Mouse (Mus musculus) megakaryocyte progenitor cell, adult 5-6 weeks (primary cell): ENCODE results near the gene Tmcc3. TPM values are rescaled to one million over a fixed set of nuclear protein-coding genes. Genes with fewer than 3 reads are reported as not detected.

Experiments used
- ATAC-seq: replicated peaks from 2 replicates; pipeline ENCODE4 v1.8.0; 2016; ENCODE audit warnings: mild to moderate bottlenecking, moderate TSS enrichment, inconsistent platforms; ENCODE audit not compliant: poor library complexity
- total RNA-seq, 2 experiments: library from RNA; stranded (forward) in 1 of 2; stranded (reverse) in 1 of 2; fragments of 157-497, 149-512 nt in 1 of 2; fragments of 200-1000 nt in 1 of 2; gene quantifications; 2 replicates each; pipeline versions ENCODE4 v1.2.3 to v1.2.4; 2015 to 2017

The Tmcc3 gene
- total RNA-seq, 2 experiments from 2014 or later, result 0.49 TPM; not detected in 1

GRCm38 (mm10) chr10:94356504-94357169 lies 44.9 kb downstream of the Tmcc3 start:
- ATAC-seq, result peak; percentile 62

DNA sequence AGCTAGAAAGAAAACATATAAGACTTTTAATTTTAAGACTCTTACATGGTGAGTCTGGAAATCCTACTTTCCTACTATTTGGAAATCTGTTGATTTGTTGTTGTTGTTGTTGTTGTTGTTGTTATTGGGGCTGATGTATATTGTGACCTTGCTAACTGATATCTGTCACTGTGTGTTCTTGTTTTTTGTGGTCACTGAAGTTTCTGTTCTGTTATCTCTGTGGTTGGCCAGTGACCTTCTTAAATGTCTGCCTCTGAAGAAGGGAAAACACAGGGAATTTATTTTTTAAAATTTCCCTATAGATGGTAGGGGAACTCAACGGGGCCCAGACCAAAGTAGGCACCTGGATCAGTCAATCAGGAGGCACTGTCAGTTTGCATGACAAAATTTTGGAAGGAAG lies 48.9 kb downstream of the Tmcc3 start:
- no peak for ATAC-seq

DNA sequence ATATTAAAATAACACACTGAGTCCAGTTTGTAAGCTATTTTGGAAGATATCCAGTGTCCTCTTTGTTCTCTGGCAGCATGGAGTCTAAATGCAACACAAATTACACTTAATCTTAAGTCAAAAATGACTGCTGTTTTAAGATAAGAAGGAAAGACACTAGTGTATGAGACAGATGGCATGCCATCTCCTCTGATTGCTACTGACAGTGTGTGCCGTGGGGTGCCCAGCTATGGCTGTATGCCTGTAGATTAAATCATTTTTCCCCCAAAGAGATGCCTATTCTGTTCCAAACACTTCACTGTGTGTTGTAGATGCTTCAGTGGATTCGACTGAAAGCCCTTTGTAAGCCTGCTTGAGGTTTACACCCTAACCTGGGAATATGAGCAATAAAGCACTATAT lies 59.5 kb downstream of the Tmcc3 start:
- peak; percentile 98 for ATAC-seq

- ATAC-seq, result no peak
Observed at GRCm38 (mm10) chr10:94376941-94377340, 65.2 kb downstream of the Tmcc3 start.

DNA sequence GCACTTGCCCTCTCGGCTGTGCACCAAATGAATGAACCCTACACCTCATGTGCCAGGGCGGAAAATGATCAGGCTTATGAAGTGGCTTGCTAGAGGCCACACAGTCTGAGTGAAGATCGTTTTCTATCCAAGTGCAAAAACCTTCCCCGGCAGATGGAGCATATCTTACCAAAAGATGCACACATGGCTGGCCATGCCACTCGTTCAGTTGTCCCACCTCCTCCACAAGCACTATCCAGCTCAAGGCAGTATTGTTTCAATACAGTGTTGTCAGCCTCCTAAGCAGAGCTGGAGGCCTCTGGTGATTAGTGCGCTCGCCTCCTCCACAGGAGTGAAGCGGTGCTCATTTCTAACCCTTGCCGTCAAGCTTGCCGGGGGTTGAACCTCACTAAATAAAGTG lies 66.1 kb downstream of the Tmcc3 start:
- peak; percentile 19; the same call in 1 of the 2 replicates for ATAC-seq

DNA sequence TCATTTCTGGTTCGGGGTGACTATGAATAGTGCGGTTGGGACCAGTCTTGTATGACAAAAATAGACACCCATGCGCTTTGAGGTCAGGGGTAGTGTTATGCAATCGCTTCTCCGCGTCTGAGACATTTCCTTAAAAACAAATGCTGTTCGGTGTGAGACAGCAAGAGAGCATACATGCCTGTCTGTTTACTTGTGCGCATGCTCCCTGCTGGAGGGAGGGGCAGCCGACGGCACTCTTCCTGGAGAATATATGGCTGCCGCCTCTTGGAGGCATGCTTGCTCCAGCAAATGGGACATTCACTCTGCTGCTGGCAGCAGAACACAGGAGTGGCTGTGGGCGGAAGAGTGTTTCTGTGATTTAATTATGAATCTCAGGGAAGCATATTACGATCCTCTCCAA lies 66.6 kb downstream of the Tmcc3 start:
- ATAC-seq, result peak; percentile 85

- no peak for ATAC-seq
Observed at GRCm38 (mm10) chr10:94380082-94380481, 68.3 kb downstream of the Tmcc3 start.

- peak; percentile 60 for ATAC-seq
Observed at GRCm38 (mm10) chr10:94380662-94381392, 69.1 kb downstream of the Tmcc3 start.

DNA sequence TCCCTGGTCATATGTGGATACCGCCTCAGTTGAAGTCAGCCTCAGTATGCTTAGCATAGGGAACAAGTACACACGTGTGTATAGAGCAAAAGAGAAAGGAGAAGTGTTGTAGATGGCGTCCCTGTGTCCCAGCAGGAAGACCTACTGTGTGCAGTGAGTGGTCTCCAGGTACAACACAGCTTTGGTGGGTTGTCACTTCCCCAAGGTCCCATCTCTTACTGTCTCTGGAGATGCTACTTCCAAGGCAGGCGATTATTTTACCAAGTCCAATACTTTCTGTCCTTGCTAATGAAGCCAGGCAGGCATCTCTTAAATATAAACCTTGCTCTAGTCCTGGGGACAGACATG lies 69.6 kb downstream of the Tmcc3 start:
- no peak for ATAC-seq

- no peak for ATAC-seq
Observed at GRCm38 (mm10) chr10:94382618-94383017, 70.9 kb downstream of the Tmcc3 start.

GRCm38 (mm10) chr10:94383565-94383964 lies 71.8 kb downstream of the Tmcc3 start:
- no peak for ATAC-seq

DNA sequence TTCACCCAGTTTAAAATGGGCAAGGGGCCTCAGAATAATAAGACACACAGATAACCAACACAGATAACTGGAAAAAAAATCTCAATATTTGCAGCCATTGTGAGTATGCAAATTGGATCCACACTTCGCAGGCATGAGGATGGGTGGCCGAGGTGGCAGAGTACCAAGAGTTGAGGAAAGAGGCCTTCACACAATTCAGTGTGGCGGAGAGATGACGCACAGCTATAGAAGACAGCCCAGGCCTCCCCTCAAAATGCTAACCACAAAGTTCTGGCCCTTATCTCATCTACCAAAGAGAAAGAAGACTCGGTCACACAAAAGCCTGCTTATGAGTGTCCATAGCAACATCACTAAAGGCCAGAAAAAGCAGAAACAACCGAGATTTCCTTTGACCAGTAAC lies 77.5 kb downstream of the Tmcc3 start:
- ATAC-seq, result peak; percentile 31

- ATAC-seq, result no peak
Observed at GRCm38 (mm10) chr10:94391049-94391448, 79.3 kb downstream of the Tmcc3 start.

DNA sequence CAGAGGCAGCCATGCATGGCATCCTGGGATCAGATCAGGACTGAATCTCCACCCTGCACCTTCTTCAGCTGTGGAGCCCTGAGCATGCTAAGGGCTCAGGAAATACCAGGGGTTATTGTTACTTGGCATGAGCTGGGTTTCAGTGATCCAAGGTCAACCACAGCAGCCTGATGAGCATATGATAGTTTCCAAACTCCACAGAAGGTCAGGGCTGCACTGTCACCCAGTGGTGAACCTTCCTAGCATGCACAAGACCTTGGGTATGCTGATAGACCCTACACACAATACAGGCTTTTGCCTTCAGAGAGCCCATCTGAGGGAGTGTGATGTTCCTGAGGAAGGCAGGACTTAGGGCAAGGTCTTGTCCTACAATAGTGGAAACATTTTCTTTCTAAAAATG lies 82.5 kb downstream of the Tmcc3 start:
- no peak for ATAC-seq

DNA sequence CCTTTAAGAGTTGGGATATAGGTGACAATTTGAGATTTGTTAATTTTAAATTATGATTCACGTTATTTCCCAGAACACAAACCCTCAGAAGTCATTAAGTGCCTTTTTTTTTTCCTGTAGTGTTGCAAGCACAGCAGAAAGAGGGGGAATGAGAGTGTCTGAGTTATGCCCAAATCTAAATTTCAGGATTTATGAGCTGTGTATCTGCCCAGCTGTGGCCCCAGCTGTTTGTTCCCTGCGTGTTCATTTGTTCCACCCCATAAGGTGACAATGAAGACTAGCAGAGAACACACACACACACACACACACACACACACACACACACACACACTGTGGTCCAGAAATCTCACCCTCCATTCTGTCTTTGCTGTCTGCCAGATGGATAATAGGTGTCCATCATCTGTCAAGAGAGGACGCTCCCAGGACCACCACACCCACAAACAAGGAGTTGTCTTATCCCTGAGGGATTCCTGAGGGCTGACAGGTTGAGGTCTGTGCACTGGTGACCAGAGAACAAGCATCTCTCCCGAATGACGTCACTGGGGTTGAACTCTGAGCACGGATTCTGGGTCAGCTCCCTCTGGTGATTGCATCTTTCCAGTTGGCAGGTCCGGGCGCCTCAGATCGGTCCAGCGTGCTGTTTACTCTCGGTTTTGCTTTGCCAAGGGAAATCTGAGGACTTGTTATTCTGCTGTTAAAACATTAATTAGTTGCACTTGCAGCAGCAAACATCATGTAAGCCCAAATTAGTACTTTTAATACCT lies 86.3 kb downstream of the Tmcc3 start:
- ATAC-seq, result no peak

DNA sequence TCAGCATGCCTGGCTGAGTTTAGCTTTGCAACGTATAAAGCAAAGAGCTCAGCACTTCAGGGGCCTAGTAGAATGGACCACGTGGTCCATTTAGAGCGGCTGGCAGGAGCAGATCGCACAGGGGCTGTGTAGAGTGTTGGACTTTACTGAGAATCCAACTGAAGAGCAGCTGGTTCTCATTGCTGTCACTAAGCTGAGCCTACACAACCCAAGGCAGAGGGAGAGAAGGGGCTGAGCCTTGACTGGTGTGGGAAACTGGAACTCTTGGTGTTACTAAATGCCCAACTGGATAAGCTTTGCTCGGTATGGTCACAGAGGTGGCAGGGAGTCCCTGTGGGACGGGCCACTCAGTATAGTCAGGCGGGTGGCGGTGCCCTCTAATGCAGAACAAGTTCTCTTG lies 89.1 kb downstream of the Tmcc3 start:
- no peak for ATAC-seq

GRCm38 (mm10) chr10:94405456-94405855 lies 93.7 kb downstream of the Tmcc3 start:
- ATAC-seq, result peak; percentile 32; the same call in 1 of the 2 replicates

DNA sequence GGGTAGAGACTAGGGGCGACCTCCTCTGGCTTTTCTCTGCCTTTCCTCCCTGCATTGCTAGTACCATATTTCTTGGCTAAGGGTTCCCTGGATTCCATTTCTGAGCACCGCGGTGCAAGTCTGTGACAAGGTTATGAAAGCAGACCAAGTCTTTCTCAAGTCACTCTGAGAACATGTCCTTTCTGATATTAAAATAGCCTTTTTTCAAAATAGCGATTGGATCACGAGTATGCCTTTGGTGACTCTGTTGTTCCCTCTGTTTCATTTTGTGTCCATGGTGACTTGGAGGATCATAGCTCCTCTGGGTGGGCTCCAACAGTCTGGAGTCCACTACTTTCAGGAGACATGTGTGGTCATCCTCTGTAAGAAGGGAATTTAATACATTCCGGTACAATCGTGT lies 95.1 kb downstream of the Tmcc3 start:
- no peak for ATAC-seq

GRCm38 (mm10) chr10:94408356-94409146 lies 96.8 kb downstream of the Tmcc3 start:
- ATAC-seq, result peak; percentile 98

- ATAC-seq, result no peak
Observed at GRCm38 (mm10) chr10:94409661-94410060, 97.9 kb downstream of the Tmcc3 start.

DNA sequence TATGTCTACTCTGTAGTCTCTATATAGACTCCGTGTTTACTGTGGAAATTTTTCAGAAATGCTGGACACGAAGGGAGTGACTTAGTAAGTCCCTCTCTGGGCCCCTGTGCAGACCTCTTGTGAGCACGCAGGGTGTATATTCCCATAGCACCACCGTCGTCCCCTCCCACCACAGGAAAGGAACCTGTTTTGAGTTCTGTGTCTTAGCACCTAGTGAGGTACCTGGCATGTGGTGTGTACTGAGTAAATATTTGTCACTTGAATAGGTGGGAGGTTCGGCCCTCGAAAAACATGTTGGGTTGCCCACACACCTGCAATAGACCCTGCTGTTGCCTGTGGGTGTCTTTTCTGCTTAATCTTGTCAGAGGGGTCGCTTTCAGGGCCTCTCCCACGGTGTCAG lies 99.8 kb downstream of the Tmcc3 start:
- no peak for ATAC-seq
